Mouse (Mus musculus) adrenal gland, postnatal 4 days (tissue): ENCODE data around the gene Oas1e. TPM values are rescaled to one million over a fixed set of nuclear protein-coding genes. Genes with fewer than 3 reads are reported as not detected.
"Not testable (repeated sequence)": the region's sequence is repeated elsewhere in the genome, so short reads cannot be mapped to it uniquely, and the experiment has no call there.

Experiments
- DNase-seq, 2 experiments: peaks; one replicate each; pipeline ENCODE4 v3.0.0; 2021 to 2022; ENCODE audit warnings: low spot score in 2 of 2, mixed read lengths in 2 of 2
- long read RNA-seq, 2 experiments: library from polyadenylated mRNA; stranded (forward); transcript quantifications; one replicate each; pipeline ENCODE4 v2.0.0; 2021
- total RNA-seq, 2 experiments: library from RNA; stranded (reverse); gene quantifications; 2 replicates each; pipeline ENCODE4 v1.2.3; 2021

Gene Oas1e
- total RNA-seq, result not detected
- long read RNA-seq, experiment 1, result 0 reads
- long read RNA-seq, experiment 2, result 0 reads

- DNase-seq, result not testable (repeated sequence)
These were observed at the start of gene Oas1e for GRCm38 (mm10) chr5:120795480-120796034. TSS of gene Oas1e (minus strand) at chr5:120795530.

GRCm38 (mm10) chr5:120844713-120845112 is 49.4 kb upstream of the Oas1e start:
- no peak for DNase-seq

GRCm38 (mm10) chr5:120836731-120837585 is 41.6 kb upstream of the Oas1e start:
- DNase-seq, result no peak

- DNase-seq, result no peak
These were observed 38.3 kb upstream of the Oas1e start for GRCm38 (mm10) chr5:120833335-120834280.

GRCm38 (mm10) chr5:120831031-120831430 is 35.7 kb upstream of the Oas1e start:
- DNase-seq, result no peak

- DNase-seq, result no peak
These were observed 23.7 kb upstream of the Oas1e start for GRCm38 (mm10) chr5:120818999-120819398.

- no peak for DNase-seq
These were observed 20.6 kb upstream of the Oas1e start for GRCm38 (mm10) chr5:120815949-120816348.

- no peak for DNase-seq
These were observed 17.7 kb upstream of the Oas1e start for GRCm38 (mm10) chr5:120813023-120813422.

- DNase-seq, result peak; percentile 53 to 74
These were observed 16.9 kb upstream of the Oas1e start, which contains the start of gene Oas1c for GRCm38 (mm10) chr5:120811951-120812819. TSS of gene Oas1c (minus strand) at chr5:120812514.

- DNase-seq, result no peak
These were observed 13.8 kb upstream of the Oas1e start for GRCm38 (mm10) chr5:120809171-120809570.

- no peak for DNase-seq
These were observed 11.1 kb upstream of the Oas1e start for GRCm38 (mm10) chr5:120806458-120806857.

GRCm38 (mm10) chr5:120803596-120803995 is 8.3 kb upstream of the Oas1e start:
- DNase-seq, result no peak

- not testable (repeated sequence) for DNase-seq
These were observed 3.6 kb upstream of the Oas1e start for GRCm38 (mm10) chr5:120798943-120799342.

- DNase-seq, result not testable (repeated sequence)
These were observed 2.8 kb upstream of the Oas1e start for GRCm38 (mm10) chr5:120798147-120798546.

GRCm38 (mm10) chr5:120793043-120793442 is 2.3 kb downstream of the Oas1e start:
- peak in 1 of 2 experiments; percentile 14 for DNase-seq

- no peak for DNase-seq
These were observed 8.3 kb downstream of the Oas1e start for GRCm38 (mm10) chr5:120787042-120787441.

- no peak for DNase-seq
These were observed 12.9 kb downstream of the Oas1e start for GRCm38 (mm10) chr5:120782446-120782845.

GRCm38 (mm10) chr5:120781646-120782045 is 13.7 kb downstream of the Oas1e start:
- no peak for DNase-seq

- DNase-seq, result no peak
These were observed 15.4 kb downstream of the Oas1e start for GRCm38 (mm10) chr5:120779922-120780321.

GRCm38 (mm10) chr5:120778941-120779340 is 16.4 kb downstream of the Oas1e start:
- DNase-seq, result no peak
